Mouse (Mus musculus): Measurements from ENCODE around the gene Slc34a1. TPM values are rescaled to one million over a fixed set of nuclear protein-coding genes. Genes with fewer than 3 reads are reported as not detected.

Gene Slc34a1
- not detected for total RNA-seq (2023)

GRCm38 (mm10) chr13:55398088-55398487 is at the start of gene Slc34a1:
Gene Slc34a1, plus strand, starts transcription at chr13:55398187.

GRCm38 (mm10) chr13:55362453-55363060 is 35.4 kb upstream of the Slc34a1 start, which contains the start of gene Lman2:
Gene Lman2, minus strand, starts transcription at chr13:55362783.

GRCm38 (mm10) chr13:55369531-55370114 is 28.4 kb upstream of the Slc34a1 start, which contains the start of gene Rgs14:
Gene Rgs14, plus strand, starts transcription at chr13:55369732.

GRCm38 (mm10) chr13:55414743-55415380 is 16.9 kb downstream of the Slc34a1 start, which contains the start of gene Pfn3:
Gene Pfn3, minus strand, starts transcription at chr13:55415232.

GRCm38 (mm10) chr13:55426613-55427012 is 28.6 kb downstream of the Slc34a1 start, which contains the start of gene F12:
Gene F12, minus strand, starts transcription at chr13:55426793.

GRCm38 (mm10) chr13:55444937-55445315 is 46.9 kb downstream of the Slc34a1 start, which contains the start of gene Grk6:
Gene Grk6, plus strand, starts transcription at chr13:55445072.

GRCm38 (mm10) chr13:55464027-55464884 is 66.3 kb downstream of the Slc34a1 start, which contains the start of gene Prr7:
Gene Prr7, plus strand, starts transcription at chr13:55464267.

Other genes starting within 250 kb of the Slc34a1 start
- gene Fgfr4, start 245.5 kb upstream of the Slc34a1 start, total RNA-seq (2023) = not detected
- 100 to 1,000 TPM; 183 to 190 TPM for gene Nsd1, start 188.4 kb upstream of the Slc34a1 start, total RNA-seq (2023)
- 100 to 1,000 TPM; 166 to 174 TPM for gene Prelid1, start 77.7 kb upstream of the Slc34a1 start, total RNA-seq (2023)
- gene Rab24, start 76.2 kb upstream of the Slc34a1 start, total RNA-seq (2023) = 10 to 100 TPM; 49.3 to 51.2 TPM
- gene Mxd3, start 68.4 kb upstream of the Slc34a1 start, total RNA-seq (2023) = 1 to 10 TPM in 1 of 2 experiments, not detected in 1; 2.2 TPM
- 100 to 1,000 TPM; 113 to 118 TPM for gene Lman2, start 35.4 kb upstream of the Slc34a1 start, total RNA-seq (2023)
- gene Rgs14, start 28.5 kb upstream of the Slc34a1 start, total RNA-seq (2023) = 10 to 100 TPM; 85.9 to 93.2 TPM
- not detected for gene Pfn3, start 17.0 kb downstream of the Slc34a1 start, total RNA-seq (2023)
- gene F12, start 28.6 kb downstream of the Slc34a1 start, total RNA-seq (2023) = 1 to 10 TPM in 1 of 2 experiments, under 1 TPM in 1; 0.93 to 1.3 TPM
- 100 to 1,000 TPM; 461 to 470 TPM for gene Grk6, start 46.9 kb downstream of the Slc34a1 start, total RNA-seq (2023)
- 10 to 100 TPM; 55.5 to 60.2 TPM for gene Prr7, start 66.1 kb downstream of the Slc34a1 start, total RNA-seq (2023)
- under 1 TPM in 1 of 2 experiments, not detected in 1; 0.23 TPM for gene Dbn1, start 89.9 kb downstream of the Slc34a1 start, total RNA-seq (2023)
- gene Pdlim7, start 115.5 kb downstream of the Slc34a1 start, total RNA-seq (2023) = 10 to 100 TPM in 1 of 2 experiments, 1 to 10 TPM in 1; 9.7 to 10.0 TPM
- gene Dok3, start 131.1 kb downstream of the Slc34a1 start, total RNA-seq (2023) = 1 to 10 TPM; 2.9 to 3.1 TPM
- gene Ddx41, start 138.5 kb downstream of the Slc34a1 start, total RNA-seq (2023) = 10 to 100 TPM; 84.6 to 86.4 TPM
- 100 to 1,000 TPM; 173 to 176 TPM for gene Fam193b, start 172.9 kb downstream of the Slc34a1 start, total RNA-seq (2023)
- 100 to 1,000 TPM in 1 of 2 experiments, 10 to 100 TPM in 1; 97.9 to 102 TPM for gene Tmed9, start 175.5 kb downstream of the Slc34a1 start, total RNA-seq (2023)
- 10 to 100 TPM; 42.2 TPM for gene B4galt7, start 201.7 kb downstream of the Slc34a1 start, total RNA-seq (2023)
- gene Caml, start 224.8 kb downstream of the Slc34a1 start, total RNA-seq (2023) = 10 to 100 TPM; 20.2 to 23.3 TPM
- 100 to 1,000 TPM; 106 to 117 TPM for gene Ddx46, start 236.8 kb downstream of the Slc34a1 start, total RNA-seq (2023)

All from T-cell, adult 66 days (primary cell).